Mouse (Mus musculus): ENCODE measurements around the gene Krtap5-4. TPM values are rescaled to one million over a fixed set of nuclear protein-coding genes. Genes with fewer than 3 reads are reported as not detected.
A peak's percentile ranks its signal among the peaks of the same experiment; 100 is the strongest.
"Not testable (repeated sequence)": the region's sequence is repeated elsewhere in the genome, so short reads cannot be mapped to it uniquely, and the experiment has no call there.

Gene Krtap5-4
- polyA plus RNA-seq, 1 experiment from 2014 or later: not detected

DNA sequence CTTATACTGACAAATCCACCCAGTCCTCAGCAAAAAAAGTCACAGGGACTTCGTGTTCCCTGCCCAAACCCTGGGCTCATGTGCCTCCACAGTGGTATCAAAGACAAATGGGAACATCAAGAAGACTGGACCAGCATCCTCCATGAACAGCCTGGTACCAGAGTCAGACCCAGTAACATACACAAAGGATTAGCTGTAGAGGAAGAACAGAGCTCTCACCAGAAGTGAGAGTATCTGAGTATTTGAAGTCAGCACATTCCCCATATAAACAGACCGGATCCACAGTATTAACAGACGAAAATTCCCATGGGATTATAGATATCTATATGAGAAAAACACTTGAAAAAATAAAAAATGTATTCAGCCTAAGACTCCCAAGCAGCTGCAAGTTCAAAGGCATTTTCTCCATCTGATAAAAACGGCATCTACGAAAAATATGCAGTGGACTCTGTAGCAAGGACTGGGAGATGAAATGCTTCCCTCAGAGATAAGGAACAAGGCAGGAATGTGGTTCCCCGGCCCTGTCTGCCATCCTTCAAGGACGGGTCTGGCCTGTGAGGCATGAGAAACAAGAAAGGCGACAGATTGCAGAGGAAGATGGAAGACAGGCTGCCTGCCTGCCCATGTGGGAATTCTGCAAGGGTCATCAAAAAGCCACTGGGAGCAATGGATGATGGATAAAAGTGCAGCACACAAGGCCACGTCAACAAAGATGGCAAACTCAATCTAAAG is 23.5 kb downstream of the Krtap5-4 start:
- WGBS: 66% methylated on average over 9 of the region's 9 CpGs
- Histone ChIP-seq H3K9ac (no peak overlapping the region), H3K4me3 (no peak overlapping the region), H3K4me2 (no peak overlapping the region), H3K27me3 (no peaks in the 10 kb centered on the region), H3K36me3 (no peaks in the 10 kb centered on the region), H3K27ac (no peak overlapping the region), H3K9me3 (no peaks in the 10 kb centered on the region), H3K4me1 (replicated peaks) (peaks cover 3% of the 10 kb centered on the region; the same call in 1 of the 2 replicates)
- ATAC-seq (ENCODE audit: low FRiP score): no peak

DNA sequence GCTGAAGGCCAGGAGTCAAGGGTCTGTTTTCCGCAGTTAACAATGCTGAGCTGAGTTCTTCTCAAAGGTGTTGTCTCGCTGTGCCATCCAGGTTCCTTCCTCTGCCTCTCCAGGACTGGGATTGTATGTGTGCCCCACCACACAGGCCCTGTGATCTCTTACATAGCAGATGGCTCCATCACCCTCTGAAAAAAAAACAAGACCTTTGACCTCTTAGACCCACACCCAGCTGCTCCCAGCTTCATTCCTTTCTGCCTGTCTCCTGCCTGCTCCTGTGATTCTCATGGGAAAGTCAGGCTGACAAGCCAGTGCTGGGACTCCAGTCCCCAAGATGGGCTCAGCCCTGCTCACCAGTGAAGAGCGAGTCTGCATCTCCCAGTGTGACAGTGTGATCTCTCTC is 25.2 kb downstream of the Krtap5-4 start:
- no peak for ATAC-seq (ENCODE audit: low FRiP score)
- no peaks in the 10 kb centered on the region for H3K36me3 ChIP-seq
- no peaks in the 10 kb centered on the region for H3K27me3 ChIP-seq
- peaks cover 3% of the 10 kb centered on the region; the same call in 1 of the 2 replicates for H3K4me1 ChIP-seq (replicated peaks)
- no peak overlapping the region for H3K4me3 ChIP-seq
- no peak overlapping the region for H3K27ac ChIP-seq
- WGBS: 69% methylated on average over 3 of the region's 3 CpGs
- H3K9ac ChIP-seq: no peak overlapping the region
- H3K4me2 ChIP-seq: no peak overlapping the region
- no peaks in the 10 kb centered on the region for H3K9me3 ChIP-seq

DNA sequence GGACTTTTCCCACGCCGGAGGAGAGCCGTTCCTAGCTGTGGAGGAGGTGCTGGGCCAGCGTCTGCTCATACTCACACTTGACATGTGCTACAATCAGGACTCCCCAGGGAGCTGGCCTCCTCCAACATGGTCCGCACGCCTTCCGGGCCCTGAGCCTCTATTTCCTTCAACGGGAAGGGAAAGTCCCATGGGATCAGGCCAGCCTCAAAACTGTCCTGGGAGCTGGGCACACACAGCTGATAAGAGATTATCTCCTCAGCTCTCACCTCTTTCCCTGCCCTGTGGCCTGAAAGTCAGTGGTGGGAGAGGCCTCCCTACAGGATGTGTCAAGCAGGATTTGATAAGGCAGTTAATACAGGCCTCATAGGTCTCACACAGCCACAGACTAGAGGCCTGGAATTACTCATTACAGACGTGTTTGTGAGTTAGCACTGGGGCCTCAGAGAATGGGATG is 26.9 kb downstream of the Krtap5-4 start:
- Histone ChIP-seq H3K9me3 (no peaks in the 10 kb centered on the region), H3K36me3 (no peaks in the 10 kb centered on the region), H3K9ac (no peak overlapping the region), H3K4me1 (replicated peaks) (peaks cover 3% of the 10 kb centered on the region; the same call in 1 of the 2 replicates), H3K4me3 (no peak overlapping the region), H3K27ac (no peak overlapping the region), H3K27me3 (no peaks in the 10 kb centered on the region), H3K4me2 (no peak overlapping the region)
- 65% methylated on average over 9 of the region's 9 CpGs for whole genome bisulfite sequencing
- ATAC-seq (ENCODE audit: low FRiP score): no peak

DNA sequence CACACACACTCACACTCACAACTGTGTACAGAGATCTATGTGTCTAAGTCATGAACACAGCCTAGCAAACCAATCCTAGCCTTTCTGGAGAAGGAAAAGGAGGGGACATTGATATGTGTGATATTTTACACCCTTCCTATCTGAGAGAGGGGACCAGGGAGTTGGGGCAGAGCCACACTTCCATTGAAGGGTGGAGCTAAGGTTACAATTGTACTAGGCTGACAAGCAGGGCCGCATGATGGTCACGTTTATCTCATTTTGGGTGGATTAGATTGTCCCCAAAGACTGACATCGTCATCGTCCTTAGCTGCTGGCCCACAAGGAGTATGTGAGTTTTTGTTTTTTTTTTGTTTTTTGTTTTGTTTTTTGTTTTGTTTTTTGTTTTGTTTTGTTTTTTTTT is 27.9 kb downstream of the Krtap5-4 start:
- Histone ChIP-seq H3K27ac (no peak overlapping the region), H3K4me1 (replicated peaks) (peaks cover 3% of the 10 kb centered on the region; the same call in 1 of the 2 replicates), H3K36me3 (no peaks in the 10 kb centered on the region), H3K9me3 (no peaks in the 10 kb centered on the region), H3K4me3 (no peak overlapping the region), H3K9ac (no peak overlapping the region), H3K27me3 (no peaks in the 10 kb centered on the region), H3K4me2 (no peak overlapping the region)
- ATAC-seq (ENCODE audit: low FRiP score): no peak
- 93% methylated on average over 4 of the region's 4 CpGs for WGBS

DNA sequence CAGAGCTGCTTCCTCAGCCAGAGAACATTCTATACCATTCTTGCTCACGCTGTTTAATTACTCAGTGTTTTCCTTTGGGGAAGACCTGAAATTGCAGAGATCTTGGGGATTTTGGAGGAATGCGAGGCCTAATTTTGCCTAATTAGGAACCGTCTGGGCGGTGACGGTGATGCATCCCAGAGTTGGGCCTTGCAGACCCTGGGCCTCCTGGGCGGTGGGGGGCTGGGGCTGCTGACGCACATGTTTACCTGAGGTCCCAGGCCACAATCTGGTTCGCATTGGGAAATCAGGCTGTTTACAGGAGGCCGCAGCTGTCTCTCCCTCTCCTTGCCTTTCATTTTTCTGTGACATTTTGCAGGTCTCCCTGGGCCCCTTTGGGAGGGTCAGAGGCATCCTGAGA is 29.4 kb downstream of the Krtap5-4 start:
- 82% methylated on average over 6 of the region's 9 CpGs for WGBS
- ATAC-seq (ENCODE audit: low FRiP score); H3K4me1 ChIP-seq (replicated peaks): not testable (repeated sequence)

DNA sequence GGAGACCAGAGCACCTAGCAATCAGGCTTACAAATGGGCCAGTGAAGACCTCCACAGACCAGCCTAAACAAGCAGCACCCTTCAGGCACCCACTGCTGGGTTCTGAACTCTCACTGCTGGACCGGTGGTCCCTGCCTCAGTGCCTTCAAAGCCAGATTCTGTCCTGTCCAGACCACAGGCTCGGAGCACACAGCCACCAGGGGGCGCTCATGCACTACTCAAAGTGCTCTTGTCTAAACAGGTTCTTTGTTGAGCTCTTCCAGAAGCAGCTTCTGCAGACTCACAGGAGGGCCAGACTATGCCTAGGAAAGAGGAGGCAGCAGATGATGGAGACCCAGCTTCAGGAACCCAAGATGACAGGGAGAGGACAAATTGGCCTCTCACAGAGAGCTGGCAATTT is 30.9 kb downstream of the Krtap5-4 start:
- no peaks in the 10 kb centered on the region for H3K27me3 ChIP-seq

More for the DNA sequence above, 29.4 kb downstream of the Krtap5-4 start:
- H3K36me3 ChIP-seq, H3K27me3 ChIP-seq, H3K9me3 ChIP-seq, H3K4me2 ChIP-seq, H3K27ac ChIP-seq, H3K4me3 ChIP-seq, H3K9ac ChIP-seq: not testable (repeated sequence)

DNA sequence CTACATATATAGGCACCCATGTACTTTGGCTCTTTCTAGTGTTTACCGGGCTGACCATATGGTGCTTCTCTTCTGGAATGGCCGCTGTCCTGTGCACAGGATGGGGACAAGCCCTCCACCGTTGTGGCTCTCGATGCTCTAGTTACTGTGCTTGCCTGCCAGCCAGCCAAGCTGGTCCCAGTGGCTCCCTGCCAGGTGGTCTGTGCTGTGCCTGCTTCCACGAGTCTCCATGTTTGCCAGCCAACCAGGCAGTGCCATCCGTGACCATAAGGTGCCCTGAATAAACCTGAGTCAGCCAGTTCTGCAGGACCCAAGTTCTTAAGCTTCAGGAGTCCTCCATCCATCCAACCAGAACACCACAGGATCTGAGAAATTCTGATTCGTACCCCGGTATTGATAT is 31.8 kb downstream of the Krtap5-4 start:
- no peak overlapping the region for H3K4me3 ChIP-seq
- peaks cover under 1% of the 10 kb centered on the region; the same call in 1 of the 2 replicates for H3K4me1 ChIP-seq (replicated peaks)
- no peak overlapping the region for H3K27ac ChIP-seq
- no peak overlapping the region for H3K9ac ChIP-seq
- H3K4me2 ChIP-seq: no peak overlapping the region
- H3K36me3 ChIP-seq: no peaks in the 10 kb centered on the region
- no peak for ATAC-seq (ENCODE audit: low FRiP score)
- no peaks in the 10 kb centered on the region for H3K27me3 ChIP-seq
- 81% methylated on average over 8 of the region's 8 CpGs for WGBS
- H3K9me3 ChIP-seq: no peaks in the 10 kb centered on the region

More for the DNA sequence above, 30.9 kb downstream of the Krtap5-4 start:
- Histone ChIP-seq H3K9ac (no peak overlapping the region), H3K36me3 (no peaks in the 10 kb centered on the region), H3K9me3 (no peaks in the 10 kb centered on the region), H3K4me2 (no peak overlapping the region), H3K4me3 (no peak overlapping the region), H3K4me1 (replicated peaks) (peaks cover 3% of the 10 kb centered on the region; the same call in 1 of the 2 replicates), H3K27ac (no peak overlapping the region)
- peak; percentile 73 for ATAC-seq (ENCODE audit: low FRiP score)
- 2% methylated on average over 3 of the region's 3 CpGs for WGBS

DNA sequence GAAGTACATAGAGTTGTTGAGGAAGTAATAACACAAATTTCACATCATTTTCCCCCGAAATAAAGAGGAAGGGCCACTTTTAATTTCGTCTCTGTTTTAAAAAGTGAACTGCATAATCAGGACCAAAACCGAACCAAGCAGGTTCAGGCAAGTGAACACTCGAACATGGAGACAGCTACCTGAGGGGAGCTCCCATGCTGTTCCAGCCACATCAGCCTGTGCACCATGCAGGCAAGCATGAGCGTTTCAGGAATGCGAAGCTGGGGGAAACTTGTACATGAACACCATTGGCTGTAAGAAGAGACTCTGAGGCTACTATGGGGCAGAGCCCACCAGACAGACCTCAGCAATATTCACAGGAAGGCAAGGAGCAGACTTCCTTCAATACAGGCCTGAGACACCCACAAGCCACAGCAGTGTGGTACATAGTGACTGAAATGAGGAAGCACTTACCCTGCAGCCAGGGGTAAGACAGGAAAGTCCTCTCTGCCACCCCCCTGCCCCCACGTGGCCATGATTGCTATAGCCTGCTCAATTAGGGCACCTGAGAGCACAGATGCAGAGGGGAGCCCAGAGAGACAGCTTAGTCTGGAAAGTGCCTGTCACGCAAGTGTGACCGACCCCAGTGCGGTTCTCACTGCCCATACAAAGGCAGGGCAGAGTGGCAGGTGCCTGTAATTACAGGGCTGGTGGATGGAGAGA is 37.1 kb downstream of the Krtap5-4 start:
- ATAC-seq (ENCODE audit: low FRiP score): no peak

DNA sequence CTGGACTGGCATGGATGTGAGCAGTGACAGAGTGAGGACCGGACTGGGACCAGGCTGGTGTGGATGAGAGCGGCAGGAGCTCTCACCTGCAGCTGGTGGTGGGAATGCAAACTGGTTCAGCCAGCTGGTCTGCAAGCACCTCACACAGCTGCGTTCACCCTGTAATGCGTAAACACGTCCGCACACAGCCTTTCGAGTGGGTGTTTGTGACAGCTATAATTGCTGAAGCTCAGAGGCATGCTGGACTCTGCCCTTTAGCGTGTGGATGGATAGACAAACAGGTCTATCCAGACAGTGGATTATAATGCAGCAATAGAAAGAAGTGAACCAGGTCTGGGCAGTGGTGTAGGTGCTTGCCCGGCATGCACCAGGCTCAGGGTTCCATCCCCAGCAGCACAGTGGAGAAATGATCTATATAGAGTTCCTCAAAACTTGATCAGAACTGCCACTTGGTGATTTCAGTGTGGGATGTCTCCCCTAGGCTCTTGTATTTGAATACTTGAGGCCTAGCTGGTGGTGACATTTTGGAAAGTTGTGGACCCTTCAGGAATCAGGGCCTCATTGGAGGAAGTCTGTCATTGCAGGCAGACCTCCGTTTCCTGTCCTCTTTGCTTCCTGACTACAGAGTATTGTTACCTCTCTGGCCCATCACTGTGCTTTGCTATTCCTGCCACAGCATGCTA is 38.4 kb downstream of the Krtap5-4 start:
- no peak for ATAC-seq (ENCODE audit: low FRiP score)
- Histone ChIP-seq H3K27me3 (no peaks in the 10 kb centered on the region), H3K4me3 (no peak overlapping the region), H3K9me3 (no peaks in the 10 kb centered on the region), H3K27ac (no peak overlapping the region), H3K36me3 (no peaks in the 10 kb centered on the region), H3K9ac (no peak overlapping the region), H3K4me1 (replicated peaks) (peaks cover 4% of the 10 kb centered on the region; the same call in 1 of the 2 replicates), H3K4me2 (no peak overlapping the region)
- 84% methylated on average over 10 of the region's 10 CpGs for WGBS

More for the DNA sequence above, 37.1 kb downstream of the Krtap5-4 start:
- Histone ChIP-seq H3K36me3 (no peaks in the 10 kb centered on the region), H3K4me2 (no peak overlapping the region), H3K4me3 (no peak overlapping the region), H3K27ac (no peak overlapping the region), H3K27me3 (no peaks in the 10 kb centered on the region), H3K4me1 (replicated peaks) (peaks cover 4% of the 10 kb centered on the region; the same call in 1 of the 2 replicates), H3K9ac (no peak overlapping the region), H3K9me3 (no peaks in the 10 kb centered on the region)
- WGBS: 69% methylated on average over 10 of the region's 10 CpGs

DNA sequence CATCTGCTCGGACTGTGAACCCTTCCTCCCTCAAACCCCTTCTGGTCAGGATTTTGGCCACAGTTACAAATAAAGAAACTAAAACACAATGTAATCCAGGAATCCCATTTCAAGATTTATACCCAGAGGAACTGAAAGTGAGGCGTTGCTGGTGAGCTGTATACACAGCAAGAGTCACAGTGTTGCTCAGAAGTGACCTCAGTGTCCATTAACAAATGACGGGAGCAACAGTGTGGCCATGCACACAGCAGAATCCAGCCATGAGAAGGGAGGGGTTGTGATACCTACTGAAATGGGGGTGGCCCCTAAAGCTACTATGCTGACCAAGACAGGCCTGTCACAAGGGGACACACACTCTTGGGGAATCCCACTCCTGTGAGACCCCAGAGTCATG is 38.9 kb downstream of the Krtap5-4 start:
- Histone ChIP-seq H3K4me3 (no peak overlapping the region), H3K9me3 (no peaks in the 10 kb centered on the region), H3K27ac (no peak overlapping the region), H3K27me3 (no peaks in the 10 kb centered on the region), H3K4me2 (no peak overlapping the region), H3K36me3 (no peaks in the 10 kb centered on the region), H3K4me1 (replicated peaks) (peaks cover 4% of the 10 kb centered on the region; the same call in 1 of the 2 replicates), H3K9ac (no peak overlapping the region)
- ATAC-seq (ENCODE audit: low FRiP score): no peak
- 79% methylated on average over 3 of the region's 3 CpGs for WGBS

DNA sequence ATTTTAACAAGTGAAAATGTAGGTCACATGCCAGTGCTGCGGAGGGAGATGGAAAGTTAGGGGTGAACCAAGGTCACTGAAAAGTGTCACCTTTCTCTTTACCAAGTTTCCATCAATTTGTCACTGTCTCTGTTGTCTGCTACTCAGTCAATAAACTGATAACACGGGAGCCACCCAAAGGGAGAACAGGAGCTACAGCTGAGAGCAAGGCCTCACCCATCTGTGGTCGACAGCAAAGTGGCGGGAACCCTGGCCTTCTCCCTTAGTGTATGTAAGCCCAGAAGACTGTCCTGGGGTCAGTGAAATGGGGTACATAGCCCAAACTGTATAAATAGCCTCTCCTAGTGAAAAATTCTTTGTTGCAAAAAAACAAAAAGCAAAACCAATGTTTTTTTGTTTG is 44.2 kb downstream of the Krtap5-4 start:
- no peaks in the 10 kb centered on the region for H3K9me3 ChIP-seq
- no peaks in the 10 kb centered on the region for H3K27me3 ChIP-seq
- no peak overlapping the region for H3K4me2 ChIP-seq
- H3K4me1 ChIP-seq (replicated peaks): peaks cover 10% of the 10 kb centered on the region
- no peak overlapping the region for H3K27ac ChIP-seq
- H3K4me3 ChIP-seq: no peak overlapping the region
- no peak for ATAC-seq (ENCODE audit: low FRiP score)
- no peaks in the 10 kb centered on the region for H3K36me3 ChIP-seq
- 81% methylated on average over 4 of the region's 4 CpGs for WGBS
- no peak overlapping the region for H3K9ac ChIP-seq

DNA sequence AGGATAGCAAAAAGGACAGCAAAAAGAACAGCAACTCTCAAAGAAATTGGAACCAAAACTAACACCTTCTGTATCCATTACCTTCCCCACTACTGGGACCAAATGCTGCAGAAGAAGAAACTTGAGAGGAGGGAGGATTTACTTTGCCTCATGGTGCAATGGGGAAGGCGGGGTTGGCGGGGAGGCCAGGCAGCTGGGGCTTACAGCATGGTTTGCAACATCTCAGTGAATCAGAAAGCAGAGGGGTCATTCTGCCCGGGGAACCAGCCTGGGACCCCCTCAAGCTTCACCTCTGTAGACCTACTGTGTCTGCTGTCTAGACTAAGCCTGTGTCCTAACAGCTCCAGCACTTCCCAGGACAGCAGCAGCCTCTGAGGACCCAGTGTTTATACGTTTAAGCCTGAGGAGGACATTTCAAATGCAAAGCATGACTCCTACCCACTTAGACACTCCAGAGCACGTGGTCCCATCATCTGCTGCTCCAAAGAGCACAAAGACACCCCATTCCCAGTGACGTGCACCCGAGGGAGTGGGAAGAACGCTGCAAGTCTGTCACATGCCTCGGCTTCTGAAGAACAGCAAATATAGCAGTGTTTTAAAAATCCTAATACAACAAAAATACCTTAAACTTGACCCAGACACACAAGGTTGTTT is 46.1 kb downstream of the Krtap5-4 start:
- H3K4me3 ChIP-seq: no peak overlapping the region
- H3K27me3 ChIP-seq: no peaks in the 10 kb centered on the region
- H3K9me3 ChIP-seq: no peaks in the 10 kb centered on the region
- WGBS: 16% methylated on average over 9 of the region's 9 CpGs
- peaks cover 10% of the 10 kb centered on the region for H3K4me1 ChIP-seq (replicated peaks)
- 0 out of 2 replicates have a peak overlapping the region, but pooled peaks have one; percentile 19 for H3K9ac ChIP-seq
- H3K36me3 ChIP-seq: no peaks in the 10 kb centered on the region
- ATAC-seq (ENCODE audit: low FRiP score): peak; percentile 65
- H3K4me2 ChIP-seq: no peak overlapping the region
- H3K27ac ChIP-seq: no peak overlapping the region
